Comparison of ENCODE assay signal across 8 mouse cellular contexts in genomic region chr16:63091471-63092300, GRCm38 (mm10).
A peak's percentile ranks its signal among the peaks of the same experiment; 100 is the strongest.
DNase-seq lines count a peak whose midpoint lies in the region; ATAC-seq lines count a peak whose summit lies in the region.

No protein-coding gene starts in this region.

- H3K4me1 ChIP-seq in hindbrain, embryonic 10.5 days (replicated peaks) = peaks cover 11% of the 10 kb centered on the region; the same call in 1 of the 2 replicates
- peaks cover 3% of the 10 kb centered on the region; the same call in 1 of the 2 replicates for H3K4me1 ChIP-seq in limb, embryonic 11.5 days (ENCODE audit: control insufficient read depth, insufficient read depth, low read length)

- no peak overlapping the region for H3K9ac ChIP-seq in limb, embryonic 11.5 days (ENCODE audit: low read length)

- peaks cover 32% of the 10 kb centered on the region for H3K27me3 ChIP-seq in hindbrain, embryonic 10.5 days (ENCODE audit: insufficient read depth, poor library complexity, severe bottlenecking)
- H3K27me3 ChIP-seq in limb, embryonic 11.5 days (ENCODE audit: control insufficient read depth, insufficient read depth, low read length) = no peaks in the 10 kb centered on the region

- H3K4me2 ChIP-seq in limb, embryonic 11.5 days (ENCODE audit: low read depth, severe bottlenecking) = no peak overlapping the region

- 29% methylated on average over 11 of the region's 11 CpGs for WGBS in hindbrain, embryonic 10.5 days
- WGBS in limb, embryonic 11.5 days = 45% methylated on average over 11 of the region's 11 CpGs

- H3K36me3 ChIP-seq in hindbrain, embryonic 10.5 days = no peaks in the 10 kb centered on the region
- no peaks in the 10 kb centered on the region for H3K36me3 ChIP-seq in limb, embryonic 11.5 days (ENCODE audit: control insufficient read depth, insufficient read depth, low read length)

- DNase-seq in left cerebral cortex, adult 18-20 months (ENCODE audit: low spot score in 2 of 2) = peak; percentile 34 to 70
- no peak for DNase-seq in left cerebral cortex, adult 11 months (ENCODE audit: low spot score)
- peak; percentile 64 for DNase-seq in hindbrain, embryonic 10.5 days (ENCODE audit: low spot score)
- DNase-seq in limb, embryonic 11.5 days (ENCODE audit: low spot score) = peak; percentile 40
- peak; percentile 12 to 36 for DNase-seq in right cerebral cortex, postnatal 36 days (ENCODE audit: low spot score in 2 of 2)
- no peak for DNase-seq in ovary, adult 18-20 months (ENCODE audit: low spot score)
- no peak for DNase-seq in urinary bladder, postnatal 10 days (ENCODE audit: low spot score)
- no peak for DNase-seq in gastrocnemius, postnatal 4 days (ENCODE audit: low spot score in 2 of 2)

- H3K27ac ChIP-seq in hindbrain, embryonic 10.5 days = peak overlapping the region; percentile 69
- H3K27ac ChIP-seq in limb, embryonic 11.5 days (replicated peaks; ENCODE audit: low read depth, low read length) = no peak overlapping the region

- no peaks in the 10 kb centered on the region for H3K9me3 ChIP-seq in hindbrain, embryonic 10.5 days
- H3K9me3 ChIP-seq in limb, embryonic 11.5 days (ENCODE audit: control insufficient read depth, low read length) = no peaks in the 10 kb centered on the region

- no peak for ATAC-seq in limb, embryonic 11.5 days (ENCODE audit: insufficient number of reproducible peaks, low FRiP score, low TSS enrichment, low read depth)

- H3K4me3 ChIP-seq in hindbrain, embryonic 10.5 days = no peak overlapping the region
- no peak overlapping the region for H3K4me3 ChIP-seq in limb, embryonic 11.5 days (ENCODE audit: low read depth, low read length)

Comparison
In these comparisons a context has a peak if more than half of its experiments do, and no peak if none do; other contexts are left out.
1. DNase-seq: peak in left cerebral cortex, adult 18-20 months (2 of 2), hindbrain, embryonic 10.5 days (single experiment), limb, embryonic 11.5 days (single experiment) and right cerebral cortex, postnatal 36 days (2 of 2); none in left cerebral cortex, adult 11 months (single experiment), ovary, adult 18-20 months (single experiment), urinary bladder, postnatal 10 days (single experiment) and gastrocnemius, postnatal 4 days (0 of 2).